Mouse (Mus musculus): ENCODE measurements at regions not wholly inside any gene's neighbourhood (a gene's known extent, or its start where the extent isn't known, plus 50 kb on each side); places are given as distances from the start of the nearest gene placed in this dataset.

DNA sequence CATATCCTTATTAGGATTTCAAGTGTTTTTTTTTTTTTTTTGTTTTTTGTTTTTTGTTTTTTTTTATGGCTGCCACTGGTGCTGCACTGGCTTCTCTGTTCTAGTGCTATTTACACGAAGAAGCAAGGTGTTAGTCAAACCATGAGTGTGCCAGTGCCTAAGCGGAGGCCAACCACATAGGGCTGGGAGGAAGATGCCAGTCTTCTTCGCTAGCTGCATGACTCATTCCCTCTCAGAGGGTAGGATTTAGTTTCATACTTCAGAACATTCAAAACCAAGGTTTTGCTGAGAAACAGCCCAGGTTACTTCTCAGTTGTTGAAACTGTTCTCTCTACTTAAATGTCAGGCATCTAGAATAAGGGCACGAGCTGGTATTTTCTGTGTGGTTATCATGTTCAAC, 72.6 kb downstream of the Icos start:
- no peak overlapping the region for H3K27ac ChIP-seq
- H3K4me2 ChIP-seq = no peak overlapping the region
- no peak overlapping the region for H3K4me3 ChIP-seq
- no peaks in the 10 kb centered on the region for H3K4me1 ChIP-seq (replicated peaks)
- no peaks in the 10 kb centered on the region for H3K9me3 ChIP-seq
- no peaks in the 10 kb centered on the region for H3K27me3 ChIP-seq
- 86% methylated on average over 4 of the region's 4 CpGs for WGBS
- no peaks in the 10 kb centered on the region for H3K36me3 ChIP-seq
- ATAC-seq (ENCODE audit: low FRiP score) = no peak
- no peak overlapping the region for H3K9ac ChIP-seq

DNA sequence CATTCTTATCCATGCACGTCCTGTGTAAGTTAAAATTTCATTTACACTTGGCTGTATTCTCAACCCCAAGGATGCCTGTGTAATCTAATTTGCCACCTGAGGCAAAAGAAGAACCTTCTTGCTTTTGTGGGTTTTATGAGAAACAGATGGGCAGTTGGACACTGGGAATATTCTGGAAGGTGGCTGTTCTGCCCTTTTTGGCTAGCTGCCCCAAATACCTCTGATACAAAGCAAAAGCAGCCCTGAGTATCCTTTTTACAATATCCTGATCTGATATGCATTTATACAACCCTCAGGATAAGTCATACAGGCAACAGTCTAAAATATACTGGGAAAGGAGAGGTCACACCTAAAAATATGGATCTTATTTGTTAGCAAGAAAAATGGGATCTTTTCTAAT, 75.9 kb downstream of the Icos start:
- H3K36me3 ChIP-seq = no peaks in the 10 kb centered on the region
- no peaks in the 10 kb centered on the region for H3K4me1 ChIP-seq (replicated peaks)
- no peaks in the 10 kb centered on the region for H3K27me3 ChIP-seq
- 37% methylated on average over 1 of the region's 1 CpGs for WGBS
- no peak for ATAC-seq (ENCODE audit: low FRiP score)
- no peak overlapping the region for H3K27ac ChIP-seq
- no peaks in the 10 kb centered on the region for H3K9me3 ChIP-seq
- no peak overlapping the region for H3K4me3 ChIP-seq
- H3K4me2 ChIP-seq = no peak overlapping the region
- H3K9ac ChIP-seq = no peak overlapping the region

DNA sequence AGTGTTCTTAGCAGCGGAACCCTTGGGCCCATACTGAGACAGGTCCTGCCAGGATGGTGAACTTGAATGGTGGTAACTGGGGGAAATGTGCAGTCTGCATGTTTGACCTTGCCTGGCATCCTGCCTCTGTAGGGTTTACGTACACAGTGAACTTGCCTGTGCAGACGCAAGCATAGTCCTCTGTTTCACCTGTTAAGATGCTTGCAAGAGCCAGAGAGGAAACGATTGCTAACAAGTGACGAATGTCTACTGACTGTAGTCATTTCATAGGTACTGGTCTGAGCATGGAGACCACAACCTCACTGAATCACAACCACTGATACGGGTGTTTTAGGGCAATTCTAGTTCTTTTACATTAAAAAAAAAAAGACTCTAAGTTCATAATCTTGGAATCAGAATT, 76.7 kb downstream of the Icos start:
- Histone ChIP-seq H3K4me3 (no peak overlapping the region), H3K9me3 (no peaks in the 10 kb centered on the region), H3K9ac (no peak overlapping the region), H3K27ac (no peak overlapping the region), H3K4me1 (replicated peaks) (no peaks in the 10 kb centered on the region), H3K4me2 (no peak overlapping the region), H3K27me3 (no peaks in the 10 kb centered on the region), H3K36me3 (no peaks in the 10 kb centered on the region)
- WGBS = 95% methylated on average over 6 of the region's 6 CpGs
- ATAC-seq (ENCODE audit: low FRiP score) = no peak

DNA sequence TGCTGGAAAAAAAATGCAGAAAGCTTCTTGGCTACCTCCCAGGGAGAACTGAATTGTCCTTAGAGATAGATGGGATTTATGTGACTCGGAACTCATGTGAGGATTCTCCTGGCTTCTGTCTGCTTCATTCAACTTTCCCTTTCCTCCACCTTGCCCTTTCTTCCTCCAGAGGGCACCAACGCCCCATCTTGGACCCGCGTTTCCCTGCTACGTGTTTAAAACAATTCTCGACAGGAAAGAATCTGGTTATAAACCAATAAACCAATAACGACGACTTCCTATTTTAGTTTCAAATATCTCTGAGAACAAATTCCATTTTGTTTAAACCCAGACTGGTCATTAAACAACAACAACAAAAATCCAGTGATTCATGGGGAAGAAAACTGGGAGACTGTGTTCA, 77.4 kb downstream of the Icos start:
- Histone ChIP-seq H3K9me3 (no peaks in the 10 kb centered on the region), H3K27ac (no peak overlapping the region), H3K4me3 (no peak overlapping the region), H3K4me1 (replicated peaks) (no peaks in the 10 kb centered on the region), H3K27me3 (no peaks in the 10 kb centered on the region), H3K9ac (no peak overlapping the region), H3K4me2 (no peak overlapping the region; the same call in 1 of the 2 replicates), H3K36me3 (no peaks in the 10 kb centered on the region)
- no peak for ATAC-seq (ENCODE audit: low FRiP score)
- WGBS = 7% methylated on average over 8 of the region's 8 CpGs

DNA sequence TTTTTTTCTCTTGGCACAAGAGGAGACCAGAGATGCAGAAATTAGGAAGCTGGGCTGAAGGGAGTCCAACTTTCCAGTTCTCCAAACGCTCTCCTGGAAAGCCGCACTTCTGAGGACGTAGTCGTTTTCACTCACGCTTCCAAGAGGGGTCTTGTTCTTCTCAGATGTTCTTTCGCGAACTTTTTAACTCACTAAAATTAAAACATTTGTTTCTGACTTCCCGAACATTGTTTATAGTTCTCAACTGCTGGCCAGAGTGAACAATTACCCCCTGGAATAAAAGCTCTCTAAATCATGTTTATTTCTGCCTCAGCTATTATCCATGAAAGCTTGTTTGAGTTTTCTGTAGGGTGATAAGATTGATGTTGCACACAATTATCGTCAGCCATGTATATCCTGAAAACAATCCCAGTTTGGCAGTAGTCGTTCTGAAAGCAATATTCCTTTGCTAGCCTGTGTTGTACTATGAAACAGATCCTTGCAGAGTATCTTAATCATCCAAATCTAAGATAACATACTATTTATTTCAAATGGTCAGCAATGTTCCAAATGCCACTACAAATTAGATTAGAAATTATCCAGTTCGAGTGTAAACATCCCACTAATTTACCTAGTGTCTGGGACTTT, 82.3 kb downstream of the Icos start:
- H3K4me3 ChIP-seq = no peak overlapping the region
- no peak overlapping the region for H3K9ac ChIP-seq
- H3K27ac ChIP-seq = no peak overlapping the region
- no peaks in the 10 kb centered on the region for H3K9me3 ChIP-seq
- WGBS = 64% methylated on average over 11 of the region's 11 CpGs
- no peak for ATAC-seq (ENCODE audit: low FRiP score)
- H3K36me3 ChIP-seq = no peaks in the 10 kb centered on the region
- H3K4me2 ChIP-seq = no peak overlapping the region
- no peaks in the 10 kb centered on the region for H3K27me3 ChIP-seq
- no peaks in the 10 kb centered on the region for H3K4me1 ChIP-seq (replicated peaks)

DNA sequence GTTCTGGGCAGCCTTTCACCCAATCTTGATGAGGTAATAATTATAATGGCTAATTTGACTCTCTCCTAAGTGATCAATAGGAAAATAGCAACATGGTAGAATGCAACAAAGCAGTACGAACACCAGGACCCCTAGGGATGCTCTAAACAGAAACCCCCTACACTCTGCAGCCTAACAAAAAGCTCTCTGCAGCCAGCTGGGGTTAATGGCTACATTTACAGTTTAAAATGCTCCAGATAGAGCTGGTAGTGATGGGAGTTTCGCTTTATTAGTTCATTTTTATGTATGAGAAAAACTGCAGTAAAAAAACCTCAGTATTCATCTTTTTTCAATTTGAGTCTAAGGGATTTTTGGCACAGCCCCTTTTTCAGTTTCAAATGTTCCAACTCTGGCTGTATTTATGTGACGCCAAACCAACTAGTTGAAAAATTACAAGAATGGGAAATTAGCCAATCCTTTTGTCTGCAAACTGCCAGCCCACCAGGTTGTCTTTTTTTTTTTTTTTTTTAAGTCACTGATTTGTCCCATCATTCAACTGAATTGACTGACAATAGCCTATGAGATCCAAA, 84.2 kb downstream of the Icos start:
- H3K9ac ChIP-seq = no peak overlapping the region
- H3K9me3 ChIP-seq = no peaks in the 10 kb centered on the region
- H3K4me3 ChIP-seq = no peak overlapping the region
- ATAC-seq (ENCODE audit: low FRiP score) = no peak
- H3K27me3 ChIP-seq = no peaks in the 10 kb centered on the region
- no peaks in the 10 kb centered on the region for H3K36me3 ChIP-seq
- no peak overlapping the region for H3K4me2 ChIP-seq
- no peaks in the 10 kb centered on the region for H3K4me1 ChIP-seq (replicated peaks)
- H3K27ac ChIP-seq = no peak overlapping the region
- whole genome bisulfite sequencing = 37% methylated on average over 3 of the region's 3 CpGs

DNA sequence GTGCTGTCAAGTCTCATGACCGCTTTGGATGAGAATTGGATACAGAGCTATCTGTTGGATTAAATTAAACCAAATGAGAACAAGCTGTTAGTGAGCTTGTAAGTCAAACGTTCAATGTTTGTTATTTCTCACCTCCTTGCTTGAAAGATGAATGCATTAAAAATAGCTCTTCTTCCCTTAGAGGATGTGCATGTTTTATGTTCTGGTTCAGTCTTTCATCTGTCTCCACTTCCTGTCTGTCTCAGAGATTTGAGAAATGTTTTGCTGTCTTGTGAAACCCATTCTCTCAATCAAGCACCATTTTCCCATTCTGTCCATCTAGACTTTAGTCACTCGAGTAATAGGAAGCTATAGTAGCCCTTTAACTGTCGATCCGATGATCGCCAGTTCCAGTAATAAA, 90.4 kb downstream of the Icos start:
- no peak overlapping the region for H3K4me3 ChIP-seq
- H3K9me3 ChIP-seq = no peaks in the 10 kb centered on the region
- H3K4me2 ChIP-seq = no peak overlapping the region
- H3K9ac ChIP-seq = no peak overlapping the region
- no peaks in the 10 kb centered on the region for H3K27me3 ChIP-seq
- no peaks in the 10 kb centered on the region for H3K36me3 ChIP-seq
- WGBS = 85% methylated on average over 6 of the region's 6 CpGs
- H3K4me1 ChIP-seq (replicated peaks) = no peaks in the 10 kb centered on the region
- no peak for ATAC-seq (ENCODE audit: low FRiP score)
- H3K27ac ChIP-seq = no peak overlapping the region

DNA sequence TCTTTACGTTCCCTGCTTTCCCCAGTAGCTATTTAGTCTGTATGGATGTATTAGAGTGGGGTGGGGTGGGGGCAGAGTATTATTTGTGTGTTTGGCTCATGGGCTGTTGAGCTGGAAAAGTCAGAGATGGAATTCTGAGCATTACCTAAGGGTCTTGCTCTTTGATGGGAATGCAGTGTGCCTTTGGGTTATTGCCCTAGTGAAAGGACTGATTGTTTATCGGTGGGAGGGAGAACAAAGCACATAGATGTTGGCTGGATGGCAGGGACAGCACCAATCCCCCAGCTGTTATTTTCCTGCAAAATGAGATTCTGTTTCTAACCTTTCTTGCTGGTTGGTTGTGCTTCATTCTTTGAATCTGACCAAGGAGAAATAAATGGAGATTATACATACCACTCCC, 96.4 kb downstream of the Icos start:
- Histone ChIP-seq H3K36me3 (no peaks in the 10 kb centered on the region), H3K9me3 (no peaks in the 10 kb centered on the region), H3K9ac (no peak overlapping the region), H3K4me3 (no peak overlapping the region), H3K27me3 (no peaks in the 10 kb centered on the region), H3K4me2 (no peak overlapping the region), H3K4me1 (replicated peaks) (no peaks in the 10 kb centered on the region), H3K27ac (no peak overlapping the region)
- WGBS = 64% methylated on average over 2 of the region's 2 CpGs
- no peak for ATAC-seq (ENCODE audit: low FRiP score)

DNA sequence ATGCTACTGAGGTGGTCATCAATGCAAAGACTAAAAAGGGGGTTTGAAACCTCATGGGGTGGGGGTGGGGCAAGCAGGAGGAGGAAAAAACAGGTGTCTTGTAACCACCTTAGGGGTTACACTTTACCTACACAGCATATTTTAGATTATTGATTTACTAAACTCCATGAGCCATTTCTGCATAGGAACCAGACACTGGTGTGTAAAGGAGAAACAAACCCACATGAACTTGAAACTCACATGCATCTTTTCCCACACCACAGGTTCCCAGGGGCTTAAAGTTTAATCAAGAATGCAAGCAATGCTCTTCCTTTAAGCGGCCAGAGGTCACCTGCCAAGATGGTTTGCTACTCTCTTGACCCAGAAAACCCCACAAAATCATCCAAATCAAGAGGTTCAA, 97.6 kb downstream of the Icos start:
- Histone ChIP-seq H3K27me3 (no peaks in the 10 kb centered on the region; the same call in 1 of the 2 replicates), H3K36me3 (no peaks in the 10 kb centered on the region), H3K27ac (no peak overlapping the region), H3K9ac (no peak overlapping the region), H3K9me3 (no peaks in the 10 kb centered on the region), H3K4me1 (replicated peaks) (no peaks in the 10 kb centered on the region), H3K4me3 (no peak overlapping the region), H3K4me2 (no peak overlapping the region)
- ATAC-seq (ENCODE audit: low FRiP score) = no peak
- WGBS = 79% methylated on average over 1 of the region's 1 CpGs

DNA sequence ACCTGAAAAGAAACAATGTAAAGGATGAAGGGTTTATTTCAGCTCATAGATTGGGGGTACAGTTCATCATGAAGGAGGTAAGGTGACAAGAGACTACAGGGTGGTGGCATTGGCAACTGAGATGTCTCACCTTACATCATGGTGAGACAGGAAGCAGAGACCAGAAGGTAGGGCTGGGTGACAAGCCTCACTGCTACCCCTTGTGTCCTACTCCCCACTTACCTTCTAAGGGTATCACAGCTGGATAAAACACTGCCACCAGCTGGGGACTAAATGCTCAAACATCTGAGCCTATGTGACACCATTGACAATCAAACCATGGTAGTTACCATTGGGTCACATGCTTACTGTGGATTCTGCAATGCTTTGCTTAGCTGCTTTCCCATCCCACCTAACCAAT, 107.0 kb downstream of the Icos start:
- ATAC-seq (ENCODE audit: low FRiP score) = no peak

DNA sequence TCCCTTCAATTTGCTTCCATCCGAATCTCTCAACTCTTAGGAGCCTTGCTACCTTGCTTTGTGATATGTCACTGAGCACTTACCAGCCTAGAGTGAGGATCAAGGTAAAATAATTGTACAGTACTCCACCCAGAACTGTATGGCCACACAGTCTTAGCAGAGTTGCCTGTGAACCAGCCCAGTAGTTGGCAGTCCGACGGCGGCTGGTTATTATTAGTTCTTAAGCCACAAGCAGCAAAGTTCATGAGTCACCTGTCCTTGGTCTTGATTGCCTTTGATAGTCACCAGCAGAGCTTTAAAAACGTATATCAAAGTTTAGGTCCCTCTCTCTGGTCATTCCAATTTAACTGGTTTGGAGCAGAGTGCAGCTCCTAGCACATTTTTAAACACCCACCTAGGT, 109.1 kb downstream of the Icos start:
- ATAC-seq (ENCODE audit: low FRiP score) = no peak
- no peak overlapping the region for H3K4me3 ChIP-seq
- no peaks in the 10 kb centered on the region for H3K36me3 ChIP-seq
- WGBS = 91% methylated on average over 5 of the region's 5 CpGs
- H3K4me1 ChIP-seq (replicated peaks) = peaks cover 7% of the 10 kb centered on the region; the same call in 1 of the 2 replicates
- no peaks in the 10 kb centered on the region for H3K27me3 ChIP-seq
- no peak overlapping the region for H3K9ac ChIP-seq
- H3K27ac ChIP-seq = no peak overlapping the region
- H3K4me2 ChIP-seq = no peak overlapping the region
- no peaks in the 10 kb centered on the region for H3K9me3 ChIP-seq

More for the DNA sequence above, 107.0 kb downstream of the Icos start:
- no peaks in the 10 kb centered on the region for H3K27me3 ChIP-seq
- no peak overlapping the region for H3K4me3 ChIP-seq
- no peaks in the 10 kb centered on the region for H3K4me1 ChIP-seq (replicated peaks)
- no peak overlapping the region for H3K9ac ChIP-seq
- no peak overlapping the region for H3K4me2 ChIP-seq
- H3K36me3 ChIP-seq = no peaks in the 10 kb centered on the region
- no peak overlapping the region for H3K27ac ChIP-seq
- H3K9me3 ChIP-seq = no peaks in the 10 kb centered on the region

DNA sequence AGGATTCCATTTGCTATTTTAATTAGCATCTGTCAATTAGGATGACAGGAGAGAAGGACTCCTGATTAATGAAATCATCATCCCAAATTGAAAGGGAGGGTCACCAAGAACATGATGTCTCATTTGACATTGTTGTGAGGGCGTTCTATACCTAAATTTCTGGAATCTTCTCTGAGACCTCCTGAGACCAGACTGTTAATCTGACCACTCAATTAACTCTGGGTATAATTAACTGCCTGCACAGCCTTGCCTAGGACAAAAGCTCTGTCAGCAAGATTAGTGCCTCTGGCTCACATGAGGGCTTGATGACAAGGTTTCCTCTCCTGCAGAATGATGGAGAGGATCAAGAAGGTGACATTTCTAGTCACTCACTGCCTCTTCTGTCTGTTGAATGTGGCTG, 113.1 kb downstream of the Icos start:
- H3K4me1 ChIP-seq (replicated peaks) = peaks cover 7% of the 10 kb centered on the region; the same call in 1 of the 2 replicates
- H3K9ac ChIP-seq = no peak overlapping the region
- H3K27me3 ChIP-seq = no peaks in the 10 kb centered on the region
- H3K9me3 ChIP-seq = no peaks in the 10 kb centered on the region
- ATAC-seq (ENCODE audit: low FRiP score) = no peak
- H3K27ac ChIP-seq = no peak overlapping the region
- no peaks in the 10 kb centered on the region for H3K36me3 ChIP-seq
- H3K4me3 ChIP-seq = no peak overlapping the region
- WGBS = 35% methylated on average over 1 of the region's 1 CpGs
- H3K4me2 ChIP-seq = no peak overlapping the region

DNA sequence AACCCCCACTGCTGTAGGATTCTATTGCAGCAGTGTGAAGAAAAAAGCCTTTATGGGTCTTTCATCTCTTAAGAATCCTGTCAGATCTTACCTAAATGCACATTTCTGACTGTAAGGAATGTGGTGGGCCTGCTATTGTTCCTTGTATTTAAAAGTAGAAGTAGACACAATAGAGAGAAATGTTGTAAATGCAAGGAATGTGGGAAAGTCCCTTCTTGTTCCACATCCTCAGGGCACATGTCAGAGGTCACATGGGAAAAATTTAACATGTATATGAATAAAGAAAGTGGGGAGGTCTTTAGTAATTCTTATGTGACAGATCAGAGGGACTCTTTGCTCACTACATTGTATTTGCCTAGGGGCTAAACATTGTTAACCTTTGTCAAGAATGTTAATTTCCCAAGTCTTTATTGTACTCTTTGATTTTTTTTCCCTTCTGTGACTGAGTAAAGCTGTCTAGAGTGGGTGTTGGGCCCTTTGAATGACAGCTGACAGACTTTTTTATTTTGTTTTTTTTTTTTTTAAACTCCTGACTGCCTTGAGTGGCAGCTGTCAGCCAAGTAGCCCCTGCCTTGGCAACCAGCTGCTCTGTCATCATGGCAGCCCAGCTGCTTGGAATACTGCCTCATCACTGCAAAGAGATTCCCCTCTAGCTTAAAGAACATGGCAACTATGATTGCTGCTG, 117.9 kb downstream of the Icos start:
- H3K36me3 ChIP-seq = no peaks in the 10 kb centered on the region
- H3K9me3 ChIP-seq = no peaks in the 10 kb centered on the region
- peaks cover 15% of the 10 kb centered on the region for H3K4me1 ChIP-seq (replicated peaks)
- no peak overlapping the region for H3K4me2 ChIP-seq
- no peak for ATAC-seq (ENCODE audit: low FRiP score)
- no peak overlapping the region for H3K27ac ChIP-seq
- H3K27me3 ChIP-seq = no peaks in the 10 kb centered on the region
- H3K9ac ChIP-seq = no peak overlapping the region
- no peak overlapping the region for H3K4me3 ChIP-seq

Measured in hindbrain, embryonic 13.5 days (tissue).